Mouse (Mus musculus) testis, postnatal 14 days (tissue): ENCODE results near the gene Upf3b.
"Not testable (repeated sequence)": the region's sequence is repeated elsewhere in the genome, so short reads cannot be mapped to it uniquely, and the experiment has no call there.

Source experiments
- DNase-seq: peaks from one replicate; pipeline ENCODE4 v3.0.0; 2021; ENCODE audit warnings: low spot score

Gene Upf3b

DNA sequence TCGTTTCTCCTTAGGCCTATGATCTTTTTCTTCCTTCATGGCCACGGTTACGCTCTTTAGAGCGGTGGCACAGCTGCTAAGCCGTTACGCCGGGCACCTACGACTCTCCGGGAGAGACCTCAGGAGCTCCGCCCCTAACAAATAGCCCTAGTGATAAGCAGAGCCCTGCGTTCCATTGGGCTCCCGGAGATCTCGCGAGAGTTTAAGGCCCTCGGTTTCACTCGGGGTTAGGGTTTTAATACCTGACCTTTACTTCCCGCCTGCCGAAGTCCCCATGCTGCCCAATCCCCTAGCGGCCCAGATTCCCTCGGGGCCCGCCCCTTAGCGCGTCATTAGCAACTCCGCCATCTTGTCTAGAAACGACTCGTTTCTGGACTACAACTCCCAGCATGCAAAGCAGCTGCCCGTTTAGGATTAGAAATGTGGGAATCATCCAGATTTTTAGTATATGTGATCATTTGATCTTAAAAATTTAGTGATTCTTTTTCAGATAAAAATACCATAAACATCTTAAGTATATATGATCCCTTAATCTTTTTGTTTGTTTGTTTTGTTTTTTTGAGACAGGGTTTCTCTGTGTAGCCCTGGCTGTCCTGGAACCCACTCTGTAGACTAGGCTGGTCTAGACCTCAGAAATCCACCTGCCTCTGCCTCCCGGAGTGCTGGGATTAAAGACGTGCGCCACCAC is at the start of gene Upf3b:
Gene Upf3b, minus strand, starts transcription at position 130 of the 688 bp plus-strand sequence.
- DNase-seq, result peak; percentile 93

DNA sequence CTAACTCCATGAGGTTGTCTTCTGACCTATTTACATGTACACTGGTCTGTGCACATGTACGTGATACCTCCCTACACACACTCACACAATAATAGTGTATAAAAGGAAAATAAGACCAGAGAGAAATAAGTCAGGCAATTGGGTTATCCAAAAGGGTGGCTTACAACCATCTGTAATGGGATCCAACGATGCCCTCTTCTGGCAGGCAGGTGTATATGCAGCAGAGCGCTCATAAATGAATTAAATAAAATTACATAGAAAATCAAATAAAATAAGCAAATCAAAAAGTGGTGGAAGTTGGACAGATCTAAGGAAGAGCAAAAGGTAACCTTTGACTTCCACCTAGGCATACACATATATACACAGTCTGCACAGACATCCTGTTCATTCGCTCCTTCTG is 47.7 kb upstream of the Upf3b start:
- DNase-seq, result no peak

DNA sequence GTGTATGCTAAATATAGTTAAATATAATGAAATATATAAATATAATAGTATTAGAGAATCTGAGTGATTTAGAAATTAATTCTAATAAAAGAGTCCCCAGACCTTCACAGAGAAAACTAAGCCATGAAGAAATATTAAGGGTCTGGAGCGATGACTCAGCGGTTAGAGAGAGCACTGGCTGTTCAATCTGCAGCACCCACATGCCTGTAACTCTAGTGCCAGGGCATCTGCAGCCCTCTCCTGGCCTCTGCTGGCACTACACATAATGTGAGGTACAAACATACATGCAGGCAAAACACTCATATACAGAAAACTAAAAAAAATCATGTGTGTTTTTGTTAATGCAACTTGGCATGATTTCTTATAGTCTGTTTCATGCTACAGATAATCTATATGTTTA is 34.8 kb upstream of the Upf3b start:
- no peak for DNase-seq

DNA sequence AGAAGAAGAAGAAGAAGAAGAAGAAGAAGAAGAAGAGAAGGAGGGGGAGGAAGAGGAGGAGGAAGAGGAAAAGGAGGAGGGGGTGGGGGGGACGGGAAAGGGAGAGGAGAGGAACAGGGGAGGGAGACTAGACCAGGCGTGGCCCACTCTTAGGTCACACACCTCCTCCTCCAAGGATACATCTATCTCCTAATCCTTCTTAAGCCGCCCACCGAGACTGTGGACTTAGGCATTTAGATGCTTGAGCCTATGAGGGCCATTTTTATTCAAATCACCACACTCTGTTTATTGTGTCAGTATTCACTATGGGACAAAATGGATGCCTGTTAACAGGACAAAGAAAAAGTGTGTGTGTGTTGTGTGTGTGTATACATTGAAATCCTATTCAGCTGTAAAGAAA is 34.4 kb upstream of the Upf3b start:
- not testable (repeated sequence) for DNase-seq

GRCm38 (mm10) chrX:37141732-37142131 is 31.6 kb upstream of the Upf3b start:
- DNase-seq, result no peak

GRCm38 (mm10) chrX:37126671-37127358 is 16.7 kb upstream of the Upf3b start, which contains the start of gene Nkap:
Gene Nkap, plus strand, starts transcription at chrX:37126795.
- peak; percentile 80 for DNase-seq

GRCm38 (mm10) chrX:37125511-37125910 is 15.4 kb upstream of the Upf3b start:
- no peak for DNase-seq

GRCm38 (mm10) chrX:37120212-37120611 is 10.1 kb upstream of the Upf3b start:
- DNase-seq, result no peak

DNA sequence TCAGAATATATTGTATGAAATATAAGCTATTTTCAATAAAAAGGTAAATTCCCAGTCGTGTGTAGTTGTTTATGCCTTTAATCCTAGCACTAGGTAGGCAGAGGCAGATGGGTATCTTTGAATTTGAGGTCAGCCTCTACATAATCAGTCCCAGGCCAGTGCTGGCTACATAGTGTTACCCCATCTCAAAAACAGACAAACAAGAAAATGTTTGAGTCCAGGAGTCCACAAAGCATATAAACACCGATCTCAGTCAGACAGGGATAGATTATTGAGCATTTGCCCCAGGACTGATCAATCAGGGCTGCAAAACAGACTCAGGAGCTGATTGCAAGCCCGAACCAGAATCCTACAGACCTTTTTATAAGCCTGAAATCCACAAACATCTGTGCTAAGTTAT is 9.5 kb upstream of the Upf3b start:
- no peak for DNase-seq

- no peak for DNase-seq
Measured at GRCm38 (mm10) chrX:37117085-37117484, 7.0 kb upstream of the Upf3b start.

DNA sequence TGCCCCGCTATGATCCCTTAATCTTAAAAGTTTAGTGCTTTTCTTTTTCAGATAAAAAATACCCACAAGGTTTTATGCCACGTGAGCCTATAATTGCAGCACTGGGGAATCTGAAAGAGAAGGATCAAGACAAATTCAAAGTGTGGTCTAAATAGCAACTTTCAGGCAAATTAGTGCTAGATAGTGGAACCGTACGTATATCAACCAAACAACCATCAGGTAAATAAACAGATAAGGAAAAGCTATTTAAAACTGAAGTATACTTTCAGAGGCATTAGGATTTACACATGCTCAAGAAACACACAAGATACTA is 715 bp upstream of the Upf3b start:
- no peak for DNase-seq

- DNase-seq, result no peak
Measured at GRCm38 (mm10) chrX:37109526-37110192, 463 bp downstream of the Upf3b start.

DNA sequence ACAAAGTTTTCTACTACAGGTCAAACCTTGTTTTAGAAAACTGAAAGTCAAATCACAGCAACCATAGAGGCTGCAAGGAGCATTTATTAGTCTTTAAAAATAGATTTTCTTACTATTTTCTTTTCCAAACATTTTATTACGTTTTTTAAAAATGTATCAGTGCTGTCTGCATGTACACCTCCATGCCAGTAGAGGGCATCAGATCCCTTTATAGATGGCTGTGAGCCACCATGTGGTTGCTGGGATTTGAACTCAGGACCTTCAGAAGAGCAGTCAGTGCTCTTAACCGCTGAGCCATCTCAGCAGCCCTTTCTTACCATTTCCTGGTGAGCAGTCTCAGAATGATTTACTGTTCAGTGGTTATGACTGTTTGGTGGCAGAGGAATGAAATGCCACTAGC is 6.3 kb downstream of the Upf3b start:
- DNase-seq, result no peak

DNA sequence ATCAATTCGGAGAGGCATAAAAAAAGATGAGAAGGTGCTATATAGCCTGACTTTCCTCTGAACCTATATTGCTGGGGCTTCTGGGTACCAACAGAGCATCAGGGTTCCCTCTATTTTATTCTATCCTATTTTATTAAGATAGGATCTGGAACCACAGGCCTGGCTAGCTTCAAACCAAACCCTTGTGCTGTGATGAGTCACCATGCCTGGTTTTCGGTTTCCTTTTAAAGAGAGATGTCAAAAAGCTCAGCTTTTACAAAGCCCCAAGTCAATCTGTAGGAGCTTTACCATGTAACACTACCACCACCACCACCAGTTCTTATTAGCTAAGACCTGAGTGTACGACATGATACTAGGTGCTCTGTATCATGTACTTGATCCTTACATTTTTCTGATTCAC is 11.4 kb downstream of the Upf3b start:
- no peak for DNase-seq

DNA sequence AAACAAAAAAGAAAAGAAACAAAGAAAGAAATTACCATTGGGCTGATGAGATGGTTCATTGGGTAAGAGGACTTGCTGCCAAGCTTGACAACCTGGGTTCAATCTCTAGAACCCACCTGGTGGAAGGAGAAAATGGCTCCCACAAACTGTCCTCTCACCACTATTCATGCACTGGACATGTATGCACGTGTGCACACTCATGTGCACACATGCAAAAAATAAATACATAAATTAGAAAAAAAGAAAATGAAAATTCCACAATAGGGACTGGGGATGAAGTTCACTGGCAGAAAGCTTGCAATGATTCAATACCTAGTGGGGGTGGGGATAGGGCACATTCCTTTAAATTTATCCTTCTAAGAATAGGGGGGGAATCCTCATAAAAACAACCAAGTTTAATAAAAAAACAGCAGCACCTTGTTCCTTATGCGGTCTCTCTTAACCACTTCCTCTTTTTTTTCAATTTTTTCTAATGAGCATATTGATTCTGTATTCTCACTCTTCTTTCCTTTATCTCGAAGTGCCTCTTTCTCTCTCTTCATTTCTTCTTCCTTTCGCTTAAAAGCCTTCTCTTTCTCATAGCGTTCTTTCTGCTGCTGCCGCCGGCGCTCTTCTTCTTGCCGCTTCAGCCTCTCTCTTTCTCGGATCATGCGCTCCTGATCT is 14.9 kb downstream of the Upf3b start:
- DNase-seq, result no peak

DNA sequence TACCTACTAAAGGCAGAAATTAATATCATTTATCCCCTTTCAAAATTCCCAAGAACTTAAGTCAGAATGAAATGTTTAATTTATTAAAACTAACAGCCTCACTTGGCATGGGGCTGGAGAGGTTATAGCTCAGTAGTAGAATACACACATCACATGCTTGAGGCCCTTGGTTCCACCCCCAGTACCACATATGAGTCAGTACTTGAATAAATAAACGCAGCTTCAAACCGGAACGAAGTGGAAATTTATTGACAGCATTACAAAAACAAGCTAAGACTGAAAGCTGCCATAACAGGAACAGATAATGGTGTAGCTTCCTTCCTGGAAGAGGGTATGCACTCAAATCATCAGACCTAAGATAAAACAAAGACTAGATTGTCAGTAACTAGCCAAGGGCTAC is 18.7 kb downstream of the Upf3b start:
- DNase-seq, result no peak

GRCm38 (mm10) chrX:37088778-37089177 is 21.3 kb downstream of the Upf3b start:
- no peak for DNase-seq

- DNase-seq, result no peak
Measured at GRCm38 (mm10) chrX:37085665-37086064, 24.5 kb downstream of the Upf3b start.

DNA sequence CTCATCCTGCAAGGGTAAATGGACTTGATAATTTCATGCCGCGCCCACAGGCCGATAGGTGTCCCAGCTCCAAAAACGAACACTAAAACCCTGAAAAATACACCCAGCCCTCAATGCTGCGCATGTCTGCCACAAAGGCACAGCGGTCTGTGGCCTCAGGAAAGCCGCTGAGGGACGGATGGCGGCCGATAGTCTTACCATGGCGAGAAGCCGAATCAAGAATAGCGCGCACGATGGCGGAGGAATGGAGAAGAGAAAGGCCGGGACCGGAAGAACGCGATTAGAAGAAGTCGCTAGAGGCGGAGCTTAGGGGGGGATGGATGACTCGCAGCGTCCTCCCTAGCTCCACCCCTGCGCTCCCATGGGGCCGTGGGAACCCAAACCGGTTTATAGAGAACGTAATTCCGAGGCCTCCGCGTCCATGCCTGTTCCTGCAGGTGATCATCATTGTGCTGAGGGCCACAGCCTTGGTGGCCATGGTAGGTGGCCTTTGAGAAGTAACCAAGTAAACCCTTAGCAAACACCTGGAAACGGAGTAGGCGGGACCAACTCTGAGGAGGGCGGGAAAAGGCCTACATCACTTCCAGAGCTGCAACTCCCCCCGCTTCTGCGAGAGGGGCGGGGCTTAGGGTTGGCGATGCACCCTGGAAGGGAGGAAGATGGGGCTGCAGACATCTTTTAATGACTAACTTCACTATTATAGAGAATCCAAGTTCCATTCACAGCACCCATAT is 25.0 kb downstream of the Upf3b start, which contains the start of gene Rpl39:
Gene Rpl39, minus strand, starts transcription at position 476 of the 734 bp plus-strand sequence.
- peak; percentile 85 for DNase-seq

- DNase-seq, result no peak
Measured at GRCm38 (mm10) chrX:37084318-37084926, 25.7 kb downstream of the Upf3b start.

GRCm38 (mm10) chrX:37081194-37081593 is 28.9 kb downstream of the Upf3b start:
- no peak for DNase-seq

GRCm38 (mm10) chrX:37080345-37080744 is 29.8 kb downstream of the Upf3b start:
- DNase-seq, result not testable (repeated sequence)
